Mouse (Mus musculus): ENCODE results near the gene Ptger1. TPM values are rescaled to one million over a fixed set of nuclear protein-coding genes. Genes with fewer than 3 reads are reported as not detected.

Gene Ptger1
- polyA plus RNA-seq, 1 experiment = 2.9 TPM

DNA sequence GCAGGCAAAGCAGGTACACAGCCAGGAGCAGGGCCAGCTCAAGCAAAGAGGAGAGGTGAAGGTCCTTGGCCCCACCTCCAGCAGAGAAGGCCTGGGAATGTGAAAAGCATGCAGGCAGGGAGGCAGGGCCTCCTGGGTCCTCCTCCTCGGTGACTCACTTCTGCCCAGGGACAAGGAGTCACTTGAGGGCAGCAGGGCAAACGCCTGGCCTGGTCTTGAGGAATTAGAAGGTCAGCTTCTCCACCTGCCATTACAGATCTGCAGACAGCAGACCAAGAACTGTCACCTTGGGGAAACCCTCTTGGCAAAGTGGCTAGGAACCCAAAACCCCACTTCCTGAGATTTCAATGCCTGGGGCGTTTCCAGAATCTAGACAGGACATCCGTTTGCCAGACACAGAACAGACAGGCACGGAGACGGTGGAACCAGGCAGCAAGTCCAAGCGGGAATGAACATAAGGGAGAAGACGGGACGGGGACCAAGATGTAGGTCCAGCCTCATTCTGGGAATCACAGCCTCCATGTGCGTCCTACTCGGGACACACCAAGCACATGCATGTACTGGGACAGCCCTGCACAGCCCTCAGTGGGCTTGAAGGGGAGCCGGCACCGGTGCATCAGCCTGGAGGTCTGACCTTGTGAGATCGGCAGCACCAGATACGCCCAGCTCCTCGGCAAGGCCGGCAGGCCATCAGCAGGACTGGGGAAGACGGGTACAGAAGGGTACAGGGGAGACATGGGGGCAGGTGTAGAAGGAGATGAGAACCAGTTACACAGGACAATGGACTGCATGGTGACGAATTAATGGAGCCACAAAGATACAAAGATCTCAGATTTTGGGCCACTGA is 31.1 kb downstream of the Ptger1 start:
- Histone ChIP-seq H3K27me3 (ENCODE audit: control insufficient read depth, insufficient read depth, low read length) (no peaks in the 10 kb centered on the region), H3K4me1 (ENCODE audit: control insufficient read depth, insufficient read depth, insufficient read length, low read length) (peaks cover 39% of the 10 kb centered on the region), H3K4me3 (ENCODE audit: low read depth, low read length) (peak overlapping the region; percentile 95), H3K27ac (ENCODE audit: insufficient read depth, low read depth, low read length) (peak overlapping the region; percentile 93), H3K36me3 (ENCODE audit: control insufficient read depth, insufficient read depth, low read length) (peaks cover 2% of the 10 kb centered on the region; the same call in 1 of the 2 replicates)
- TF ChIP-seq POLR2A (IDR thresholded peaks at IDR 0.05; ENCODE audit: low read depth, low read length) (peak; percentile 14; the same call in 1 of the 2 replicates), CTCF (IDR thresholded peaks at IDR 0.05; ENCODE audit: extremely low read depth, insufficient read length, insufficient replicate concordance, low read depth, low read length) (peak; percentile 3; the same call in 1 of the 2 replicates)
- 9% methylated on average over 19 of the region's 19 CpGs for WGBS

DNA sequence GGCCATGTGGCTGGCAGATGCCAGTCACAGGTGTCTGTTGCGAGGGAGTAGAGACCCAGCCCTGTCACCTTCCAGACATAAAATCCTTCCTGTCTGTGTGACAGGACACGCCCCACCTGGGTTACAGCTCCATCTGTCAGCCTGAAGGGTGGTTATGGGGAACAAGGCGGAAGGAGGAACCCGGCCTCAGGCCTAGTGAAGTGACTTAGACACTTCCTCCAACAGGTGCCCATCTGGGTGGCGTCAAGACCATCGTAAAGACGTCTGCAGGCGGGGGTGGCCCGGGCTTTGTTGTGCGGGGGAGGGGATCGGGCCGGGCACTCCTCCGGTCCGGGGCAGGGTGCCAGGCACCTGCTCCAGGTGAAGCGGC is 31.8 kb downstream of the Ptger1 start:
- no peaks in the 10 kb centered on the region for H3K27me3 ChIP-seq (ENCODE audit: control insufficient read depth, insufficient read depth, low read length)
- no peaks in the 10 kb centered on the region for H3K36me3 ChIP-seq (ENCODE audit: control insufficient read depth, insufficient read depth, low read length)
- TF ChIP-seq POLR2A (IDR thresholded peaks at IDR 0.05; ENCODE audit: low read depth, low read length) (peak; percentile 42; the same call in 1 of the 2 replicates), CTCF (IDR thresholded peaks at IDR 0.05; ENCODE audit: extremely low read depth, insufficient read length, insufficient replicate concordance, low read depth, low read length) (no peak)
- peaks cover 39% of the 10 kb centered on the region for H3K4me1 ChIP-seq (ENCODE audit: control insufficient read depth, insufficient read depth, insufficient read length, low read length)
- peak overlapping the region; percentile 95 for H3K4me3 ChIP-seq (ENCODE audit: low read depth, low read length)
- peak overlapping the region; percentile 93 for H3K27ac ChIP-seq (ENCODE audit: insufficient read depth, low read depth, low read length)
- 2% methylated on average over 15 of the region's 15 CpGs for WGBS

DNA sequence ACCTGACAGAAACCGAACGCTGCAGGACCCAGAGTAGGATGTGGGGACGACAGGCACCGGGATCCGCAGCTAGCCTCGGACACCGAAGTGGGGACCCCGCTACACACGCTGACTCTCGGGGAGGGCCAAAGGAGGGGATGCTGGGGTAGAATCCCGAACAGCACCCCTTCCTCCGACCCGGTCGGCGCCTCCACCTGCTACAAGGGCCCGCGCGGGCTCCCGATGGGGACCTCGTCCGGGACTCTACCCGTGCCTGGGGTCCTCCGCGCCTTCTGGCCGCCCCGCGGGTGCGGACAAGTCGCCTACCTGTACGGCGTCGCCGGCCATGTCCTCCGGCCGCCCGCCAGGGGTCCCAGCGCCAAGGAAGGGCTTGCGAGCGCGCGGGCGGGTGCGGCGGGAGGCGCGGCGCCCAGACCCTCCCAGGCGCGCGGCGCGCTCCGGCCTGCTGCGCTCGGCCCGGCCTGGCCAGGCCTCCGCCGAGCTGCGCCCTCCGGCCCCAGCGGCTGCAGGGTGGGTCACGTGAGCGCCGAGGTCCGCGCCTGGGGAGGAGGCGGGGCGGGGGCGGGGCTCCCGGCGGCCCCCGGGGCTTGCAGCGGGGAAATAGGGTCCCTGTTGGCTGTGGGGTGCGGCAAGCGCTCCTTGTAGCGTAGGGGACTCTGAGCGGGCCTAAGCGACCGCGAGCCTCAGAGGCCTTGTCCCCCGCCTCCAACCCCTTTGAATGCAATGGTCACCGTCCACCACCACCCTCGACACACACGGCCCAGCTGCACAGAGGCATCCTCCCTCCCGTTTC is 32.4 kb downstream of the Ptger1 start, which contains the start of gene Pkn1:
Gene Pkn1 (minus strand): TSS at position 519 of the 793 bp plus-strand sequence.
- Histone ChIP-seq H3K36me3 (ENCODE audit: control insufficient read depth, insufficient read depth, low read length) (no peaks in the 10 kb centered on the region), H3K27me3 (ENCODE audit: control insufficient read depth, insufficient read depth, low read length) (no peaks in the 10 kb centered on the region), H3K4me3 (ENCODE audit: low read depth, low read length) (peak within 1 kb of the TSS; percentile 95), H3K27ac (ENCODE audit: insufficient read depth, low read depth, low read length) (peak within 1 kb of the TSS; percentile 95), H3K4me1 (ENCODE audit: control insufficient read depth, insufficient read depth, insufficient read length, low read length) (peaks cover 36% of the 10 kb centered on the region)
- TF ChIP-seq CTCF (IDR thresholded peaks at IDR 0.05; ENCODE audit: extremely low read depth, insufficient read length, insufficient replicate concordance, low read depth, low read length) (no peak), POLR2A (IDR thresholded peaks at IDR 0.05; ENCODE audit: low read depth, low read length) (peak; percentile 72; the same call in 1 of the 2 replicates)
- under 1% methylated on average over 85 of the region's 85 CpGs for WGBS

DNA sequence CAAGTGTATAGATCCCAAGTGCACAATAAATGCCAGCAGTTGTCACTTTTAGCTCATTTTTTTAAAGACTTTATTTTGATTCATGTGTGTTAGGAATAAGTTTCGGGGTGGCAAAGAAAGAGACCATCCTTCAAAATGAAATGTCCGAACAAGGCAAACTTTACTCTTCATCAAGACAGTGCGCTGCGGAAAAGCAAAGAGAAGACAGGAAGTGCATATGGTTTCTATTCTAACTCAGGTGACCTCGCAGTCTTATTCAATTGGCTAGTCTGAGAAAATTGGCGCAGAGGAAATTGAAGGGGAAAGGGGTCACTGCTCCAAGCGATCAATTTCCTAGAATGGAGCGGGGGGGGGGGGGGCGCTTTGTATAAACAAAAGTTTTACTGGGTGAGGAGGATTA is 33.1 kb downstream of the Ptger1 start:
- H3K36me3 ChIP-seq (ENCODE audit: control insufficient read depth, insufficient read depth, low read length) = no peaks in the 10 kb centered on the region
- TF ChIP-seq CTCF (IDR thresholded peaks at IDR 0.05; ENCODE audit: extremely low read depth, insufficient read length, insufficient replicate concordance, low read depth, low read length) = no peak
- no peak for TF ChIP-seq POLR2A (IDR thresholded peaks at IDR 0.05; ENCODE audit: low read depth, low read length)
- H3K27me3 ChIP-seq (ENCODE audit: control insufficient read depth, insufficient read depth, low read length) = no peaks in the 10 kb centered on the region
- peaks cover 30% of the 10 kb centered on the region for H3K4me1 ChIP-seq (ENCODE audit: control insufficient read depth, insufficient read depth, insufficient read length, low read length)
- 35% methylated on average over 9 of the region's 9 CpGs for WGBS
- H3K4me3 ChIP-seq (ENCODE audit: low read depth, low read length) = peak overlapping the region; percentile 95
- peak overlapping the region; percentile 95 for H3K27ac ChIP-seq (ENCODE audit: insufficient read depth, low read depth, low read length)

DNA sequence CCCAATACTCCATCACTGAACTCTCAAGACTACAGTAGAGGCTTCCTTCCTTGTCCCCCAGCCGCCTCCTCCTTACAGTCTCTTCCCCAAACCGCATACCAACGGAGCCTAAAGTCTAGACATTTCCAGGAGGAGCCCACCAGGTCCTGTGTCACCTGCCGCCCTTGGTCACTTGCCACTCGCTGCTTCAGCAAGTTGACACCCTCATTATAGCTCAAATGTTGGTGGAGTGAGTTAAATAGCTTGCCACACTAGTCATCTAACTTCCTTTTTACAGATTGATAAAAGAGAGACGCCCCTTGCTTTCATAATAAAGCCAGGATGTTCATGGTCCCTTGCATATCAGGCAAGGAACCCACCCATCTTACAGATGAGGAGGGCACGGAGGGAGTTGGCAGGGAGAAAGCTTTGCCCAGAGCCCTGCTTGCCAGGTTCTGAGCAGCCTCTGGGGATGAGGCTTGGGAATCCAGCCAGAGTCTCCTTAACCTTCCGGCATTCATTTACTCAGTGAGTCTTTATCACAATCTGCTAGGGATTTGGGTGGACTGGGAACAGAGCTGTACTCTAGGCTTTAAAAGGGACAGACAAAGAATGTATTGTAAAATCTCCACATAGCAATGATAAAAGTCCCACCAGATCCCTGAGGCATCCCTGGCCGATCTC is 34.1 kb downstream of the Ptger1 start:
- 44% methylated on average over 9 of the region's 9 CpGs for WGBS
- TF ChIP-seq POLR2A (IDR thresholded peaks at IDR 0.05; ENCODE audit: low read depth, low read length) (no peak), CTCF (IDR thresholded peaks at IDR 0.05; ENCODE audit: extremely low read depth, insufficient read length, insufficient replicate concordance, low read depth, low read length) (no peak)
- no peaks in the 10 kb centered on the region for H3K36me3 ChIP-seq (ENCODE audit: control insufficient read depth, insufficient read depth, low read length)
- H3K27me3 ChIP-seq (ENCODE audit: control insufficient read depth, insufficient read depth, low read length) = no peaks in the 10 kb centered on the region
- H3K4me3 ChIP-seq (ENCODE audit: low read depth, low read length) = no peak overlapping the region
- peaks cover 21% of the 10 kb centered on the region for H3K4me1 ChIP-seq (ENCODE audit: control insufficient read depth, insufficient read depth, insufficient read length, low read length)
- H3K27ac ChIP-seq (ENCODE audit: insufficient read depth, low read depth, low read length) = no peak overlapping the region

DNA sequence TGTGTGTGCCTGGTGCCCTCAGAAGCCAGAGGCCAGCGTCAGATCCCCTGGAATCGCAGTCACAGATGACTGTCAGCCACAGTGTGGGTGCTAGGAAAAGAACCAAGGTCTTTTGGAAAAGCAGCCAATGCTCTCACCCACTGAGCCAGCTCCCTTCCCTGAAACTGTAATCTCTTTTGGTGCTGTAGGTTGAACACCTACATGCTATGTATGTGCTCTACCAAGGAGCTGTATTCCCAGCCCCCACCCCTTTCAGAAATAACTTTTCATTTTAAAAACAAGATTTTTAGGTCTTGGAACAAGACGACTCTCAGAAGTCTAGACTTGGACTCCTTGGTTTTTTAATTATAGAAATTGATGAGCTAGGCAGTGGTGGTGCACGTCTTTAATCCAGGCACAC is 36.9 kb downstream of the Ptger1 start:
- Histone ChIP-seq H3K4me1 (ENCODE audit: control insufficient read depth, insufficient read depth, insufficient read length, low read length) (peaks cover 2% of the 10 kb centered on the region), H3K4me3 (ENCODE audit: low read depth, low read length) (no peak overlapping the region), H3K36me3 (ENCODE audit: control insufficient read depth, insufficient read depth, low read length) (no peaks in the 10 kb centered on the region), H3K27ac (ENCODE audit: insufficient read depth, low read depth, low read length) (no peak overlapping the region), H3K27me3 (ENCODE audit: control insufficient read depth, insufficient read depth, low read length) (no peaks in the 10 kb centered on the region)
- TF ChIP-seq CTCF (IDR thresholded peaks at IDR 0.05; ENCODE audit: extremely low read depth, insufficient read length, insufficient replicate concordance, low read depth, low read length) (no peak), POLR2A (IDR thresholded peaks at IDR 0.05; ENCODE audit: low read depth, low read length) (no peak)
- 91% methylated on average over 4 of the region's 4 CpGs for WGBS
